Mouse (Mus musculus) ES-E14 (cell line): ENCODE data around the gene Cyp4x1. TPM values are rescaled to one million over a fixed set of nuclear protein-coding genes. Genes with fewer than 3 reads are reported as not detected.

Source experiments
- DNase-seq: peaks from one replicate; pipeline ENCODE4 v3.0.0-alpha.2; 2013; ENCODE audit warnings: low read depth, low spot score
- H3K27ac ChIP-seq: 2 replicates; pipeline ENCODE4 v1.5.1; 2012; ENCODE audit warnings: low read depth, mild to moderate bottlenecking, low read length, moderate library complexity, mixed read lengths; ENCODE audit not compliant: poor library complexity, insufficient read depth, severe bottlenecking
- H3K36me3 ChIP-seq: 2 replicates; pipeline ENCODE4 v1.6.1; 2012; ENCODE audit warnings: mild to moderate bottlenecking, low read length, moderate library complexity, mixed read lengths; ENCODE audit not compliant: control insufficient read depth, poor library complexity, insufficient read depth, severe bottlenecking
- H3K4me1 ChIP-seq, 2 experiments: fragments of 150-350 bp in 1 of 2; sonication (generic) in 1 of 2; 2 replicates each; pipeline ENCODE4 v1.6.1; 2012; ENCODE audit warnings: low read length in 2 of 2, mild to moderate bottlenecking in 1 of 2, mixed read lengths in 1 of 2; ENCODE audit not compliant: control insufficient read depth in 2 of 2, insufficient read depth in 2 of 2, poor library complexity in 1 of 2
- H3K4me3 ChIP-seq, 2 experiments: fragments of 150-350 bp in 1 of 2; sonication (generic) in 1 of 2; 2 replicates each; pipeline ENCODE4 v1.5.1; 2012; ENCODE audit warnings: low read length in 2 of 2, low read depth in 1 of 2, mild to moderate bottlenecking in 1 of 2, mixed read lengths in 1 of 2; ENCODE audit not compliant: insufficient read depth in 1 of 2, poor library complexity in 1 of 2, severe bottlenecking in 1 of 2
- H3K9ac ChIP-seq: 2 replicates; pipeline ENCODE4 v1.6.1; 2012; ENCODE audit warnings: low read depth, mild to moderate bottlenecking, low read length, mixed read lengths; ENCODE audit not compliant: poor library complexity, insufficient read depth, severe bottlenecking
- H3K9me3 ChIP-seq: fragments of 150-350 bp; sonication (generic); 2 replicates; pipeline ENCODE4 v1.6.1; 2012; ENCODE audit warnings: low read depth, mild to moderate bottlenecking, low read length; ENCODE audit not compliant: control insufficient read depth, insufficient read depth
- CHD2 ChIP-seq: IDR thresholded peaks from 2 replicates; pipeline ENCODE4 v1.6.1; 2014; ENCODE audit warnings: mild to moderate bottlenecking, low read depth, low read length, inconsistent platforms
- HCFC1 ChIP-seq: IDR thresholded peaks from 2 replicates; pipeline ENCODE4 v1.6.1; 2012; ENCODE audit warnings: low read length, inconsistent platforms, borderline replicate concordance; ENCODE audit not compliant: insufficient read depth
- MAFK ChIP-seq: IDR thresholded peaks from 2 replicates; pipeline ENCODE4 v1.6.1; 2014; ENCODE audit warnings: mild to moderate bottlenecking, low read depth, low read length, inconsistent platforms; ENCODE audit not compliant: insufficient read depth
- ZC3H11A ChIP-seq: IDR thresholded peaks from 2 replicates; pipeline ENCODE4 v1.6.1; 2012; ENCODE audit warnings: low read depth, mild to moderate bottlenecking, inconsistent platforms, low read length, borderline replicate concordance
- ZNF384 ChIP-seq: IDR thresholded peaks from 2 replicates; pipeline ENCODE4 v1.6.1; 2012; ENCODE audit warnings: low read depth, low read length, inconsistent platforms
- in situ Hi-C, 2 experiments: fragments of 600-800 bp; cut with MboI; formaldehyde crosslinking; loops; one replicate each; pipeline ENCODE4 v1.15.1; 2025; ENCODE audit warnings: low sequenced_read_pairs in 2 of 2, inconsistent platforms in 1 of 2; ENCODE audit not compliant: unreplicated experiment in 2 of 2
- total RNA-seq: library from RNA; depleted of rRNA; stranded (reverse); fragments of 300-350 nt; gene quantifications from 2 replicates; pipeline ENCODE4 v1.2.3, GENCODE M21; 2012

Gene Cyp4x1
- total RNA-seq, 1 experiment: 0.36 TPM

DNA sequence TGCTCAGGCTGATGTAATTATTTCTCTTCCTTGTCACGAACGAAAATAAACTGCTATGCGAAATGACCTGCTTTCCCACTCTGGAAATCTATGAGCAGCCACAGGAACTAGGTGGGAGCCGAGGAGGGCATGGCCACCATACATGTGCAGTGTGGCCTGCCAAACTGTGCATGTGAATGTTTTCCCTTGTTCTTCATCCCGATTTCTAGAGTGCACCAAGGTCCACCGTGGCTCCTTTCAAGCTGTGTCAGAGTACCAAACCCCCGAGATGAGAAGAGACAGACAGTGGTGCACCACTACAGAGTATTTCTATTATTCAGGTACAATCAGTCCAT is 182 bp upstream of the Cyp4x1 start:
- DNase-seq: no peak
- H3K4me3 ChIP-seq: no peak overlapping the region
- H3K9me3 ChIP-seq: no peaks in the 10 kb centered on the region
- H3K4me1 ChIP-seq: peaks cover 0 to 2% of the 10 kb centered on the region in 2 experiments; a peak in 1 of 4 replicates
- no peaks in the 10 kb centered on the region for H3K36me3 ChIP-seq
- no peak overlapping the region for H3K27ac ChIP-seq
- no peak for TF ChIP-seq MAFK
- no peak for TF ChIP-seq ZNF384
- TF ChIP-seq HCFC1: no peak
- TF ChIP-seq ZC3H11A: no peak
- TF ChIP-seq CHD2: no peak
- in situ Hi-C loops: no loop called here
- H3K9ac ChIP-seq: no peak overlapping the region

DNA sequence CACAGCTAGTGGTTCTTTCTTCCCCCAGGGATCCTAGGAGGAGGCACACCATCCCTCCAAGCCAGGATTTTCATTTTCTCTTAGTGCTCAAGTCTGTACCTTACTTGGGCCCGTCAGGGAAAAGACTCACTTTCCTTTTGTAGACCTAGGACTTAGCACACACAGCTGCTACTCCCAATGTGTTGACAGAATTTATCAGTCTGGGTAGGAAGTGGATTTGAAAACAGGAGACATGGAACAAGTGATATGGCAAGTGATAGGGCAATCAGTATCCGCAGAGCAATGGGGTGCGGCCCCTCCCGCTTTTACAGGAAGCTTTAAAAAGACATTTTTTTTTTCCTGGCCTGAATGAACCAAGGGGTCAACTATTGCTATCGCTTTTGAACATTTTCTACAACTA is 996 bp downstream of the Cyp4x1 start:
- H3K36me3 ChIP-seq: no peaks in the 10 kb centered on the region
- TF ChIP-seq ZC3H11A: no peak
- no peak for TF ChIP-seq ZNF384
- TF ChIP-seq CHD2: no peak
- TF ChIP-seq HCFC1: no peak
- TF ChIP-seq MAFK: no peak
- no peak for DNase-seq
- in situ Hi-C loops: no loop called here
- no peak overlapping the region for H3K9ac ChIP-seq
- no peaks in the 10 kb centered on the region for H3K9me3 ChIP-seq
- peaks cover 0 to 2% of the 10 kb centered on the region in 2 experiments; a peak in 1 of 4 replicates for H3K4me1 ChIP-seq
- H3K4me3 ChIP-seq: no peak overlapping the region
- H3K27ac ChIP-seq: no peak overlapping the region

DNA sequence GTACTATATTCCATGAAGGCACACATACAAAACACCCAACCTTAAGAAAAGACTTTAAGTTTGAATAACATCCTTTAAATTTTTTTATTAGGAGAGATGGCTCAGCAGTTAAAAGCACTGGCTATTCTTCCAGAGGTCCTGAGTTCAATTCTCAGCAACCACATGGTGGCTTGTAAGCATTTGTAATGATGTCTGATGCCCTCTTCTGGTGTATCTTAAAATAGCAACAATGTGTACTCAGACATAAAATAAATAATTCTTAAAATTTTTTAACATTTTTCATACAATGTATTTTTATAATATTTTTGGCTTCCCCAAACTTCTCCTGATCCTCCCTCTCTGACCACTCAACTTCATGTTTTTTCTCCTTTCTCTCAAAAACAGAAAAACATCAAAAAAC is 9.4 kb downstream of the Cyp4x1 start:
- H3K9ac ChIP-seq: no peak overlapping the region
- no peaks in the 10 kb centered on the region for H3K4me1 ChIP-seq
- TF ChIP-seq HCFC1 (no peak), ZNF384 (no peak), MAFK (no peak), CHD2 (no peak), ZC3H11A (no peak)
- H3K36me3 ChIP-seq: no peaks in the 10 kb centered on the region
- DNase-seq: no peak
- no peak overlapping the region for H3K27ac ChIP-seq
- no peaks in the 10 kb centered on the region for H3K9me3 ChIP-seq
- no peak overlapping the region for H3K4me3 ChIP-seq
- in situ Hi-C loops: no loop called here

DNA sequence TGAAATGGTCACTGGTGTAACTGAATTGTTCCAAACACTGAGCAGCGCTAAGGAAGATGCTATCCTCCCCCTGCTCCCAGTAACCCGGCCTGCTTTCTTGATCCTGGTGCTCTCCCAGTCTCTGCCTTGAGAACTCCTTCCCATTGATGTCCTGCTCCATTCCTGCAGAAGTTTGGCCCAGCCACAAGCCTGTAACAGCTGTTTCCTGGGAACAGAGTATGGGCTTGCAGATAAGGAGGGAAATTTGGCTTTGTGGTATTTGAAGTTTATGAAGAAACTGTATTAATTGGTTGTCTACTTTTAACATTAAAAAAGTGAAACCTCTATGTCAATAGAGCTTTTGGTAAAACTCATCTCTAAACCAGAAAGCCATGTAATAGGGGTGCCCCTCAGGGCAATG is 10.6 kb downstream of the Cyp4x1 start:
- TF ChIP-seq CHD2: no peak
- TF ChIP-seq MAFK: no peak
- no peak for TF ChIP-seq ZC3H11A
- TF ChIP-seq HCFC1: no peak
- no peak for TF ChIP-seq ZNF384
- Histone ChIP-seq H3K36me3 (no peaks in the 10 kb centered on the region), H3K4me3 (no peak overlapping the region), H3K27ac (no peak overlapping the region), H3K4me1 (no peaks in the 10 kb centered on the region), H3K9me3 (no peaks in the 10 kb centered on the region), H3K9ac (no peak overlapping the region)
- DNase-seq: no peak
- in situ Hi-C loops: no loop called here

DNA sequence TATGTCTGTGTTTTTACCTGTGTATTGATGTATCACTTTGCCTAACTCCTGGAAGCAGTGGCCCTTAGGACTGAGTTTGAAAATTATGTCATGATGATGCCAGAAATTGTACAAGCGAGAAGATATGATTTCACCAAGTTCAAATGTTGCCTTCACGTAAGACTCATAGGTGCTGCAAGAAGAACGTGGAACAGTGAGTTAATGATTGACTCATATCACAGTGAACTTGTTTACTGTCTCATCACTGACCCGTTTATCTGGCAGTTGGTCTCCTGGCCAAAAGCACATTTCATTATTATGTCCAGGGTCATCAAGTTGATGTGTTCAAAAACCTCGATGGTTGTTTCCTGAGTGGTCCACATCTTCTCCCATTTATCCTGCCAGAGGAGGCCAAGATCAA is 12.5 kb downstream of the Cyp4x1 start:
- no peak for DNase-seq
- Histone ChIP-seq H3K4me1 (no peaks in the 10 kb centered on the region), H3K4me3 (no peak overlapping the region), H3K9ac (no peak overlapping the region), H3K36me3 (no peaks in the 10 kb centered on the region), H3K27ac (no peak overlapping the region), H3K9me3 (no peaks in the 10 kb centered on the region)
- in situ Hi-C loops: no loop called here
- TF ChIP-seq ZNF384: no peak
